Mouse (Mus musculus) lung, postnatal 0 days (tissue): ENCODE measurements around the gene BC034090. TPM values are rescaled to one million over a fixed set of nuclear protein-coding genes. Genes with fewer than 3 reads are reported as not detected.

ENCODE experiments used
- ATAC-seq: fragments of 200-750 bp; cut with Nextera tagmentation; 2 replicates; pipeline ENCODE4 v1.8.0; 2017; ENCODE audit warnings: moderate library complexity
- DNase-seq: peaks from one replicate; pipeline ENCODE4 v3.0.0-alpha.2; 2016; ENCODE audit warnings: low spot score
- H3K27ac ChIP-seq: fragments of 300-500 bp; sonication (generic); 2 replicates; pipeline ENCODE4 v1.5.1; 2014; ENCODE audit warnings: antibody characterized with exemption, mild to moderate bottlenecking, low read length, mixed read lengths
- H3K27me3 ChIP-seq: fragments of 300-500 bp; sonication (generic); replicated peaks from 2 replicates; pipeline ENCODE4 v1.6.1; 2014; ENCODE audit warnings: low read length, mixed read lengths; ENCODE audit not compliant: insufficient read depth
- H3K36me3 ChIP-seq: fragments of 300-500 bp; sonication (generic); 2 replicates; pipeline ENCODE4 v1.6.1; 2014; ENCODE audit warnings: low read length, mixed read lengths; ENCODE audit not compliant: insufficient read depth
- H3K4me1 ChIP-seq: fragments of 300-500 bp; sonication (generic); 2 replicates; pipeline ENCODE4 v1.6.1; 2014; ENCODE audit warnings: antibody characterized with exemption, low read depth, low read length, mixed read lengths; ENCODE audit not compliant: insufficient read depth
- H3K4me2 ChIP-seq: fragments of 300-500 bp; sonication (generic); replicated peaks from 2 replicates; pipeline ENCODE4 v1.6.1; 2014; ENCODE audit warnings: low read depth, mild to moderate bottlenecking, low read length, moderate library complexity, mixed read lengths
- H3K4me3 ChIP-seq: fragments of 300-500 bp; sonication (generic); 2 replicates; pipeline ENCODE4 v1.5.1; 2014; ENCODE audit warnings: low read depth, low read length
- H3K9ac ChIP-seq: fragments of 300-500 bp; sonication (generic); replicated peaks from 2 replicates; pipeline ENCODE4 v1.6.1; 2014; ENCODE audit warnings: low read depth, mild to moderate bottlenecking
- H3K9me3 ChIP-seq: fragments of 300-500 bp; sonication (generic); 2 replicates; pipeline ENCODE4 v1.6.1; 2016; ENCODE audit warnings: low read length, mixed read lengths
- CTCF ChIP-seq: IDR thresholded peaks from 2 replicates; pipeline ENCODE4 v1.5.1; 2016; ENCODE audit warnings: antibody characterized with exemption, mild to moderate bottlenecking
- EP300 ChIP-seq: IDR thresholded peaks from 2 replicates; pipeline ENCODE4 v1.6.1; 2016; ENCODE audit warnings: antibody characterized with exemption, mild to moderate bottlenecking, control low read depth
- WGBS: fragments of 180-500 bp; shearing (Covaris S2); extraction: QIAGEN DNeasy Blood & Tissue Kit; methylation state at CpG from one replicate; pipeline ENCODE4 v1.1.7; 2014; 5-methylcytosine and 5-hydroxymethylcytosine counted together
- polyA plus RNA-seq: library from polyadenylated mRNA; unstranded; fragments of >200 nt; fragmentation: Nextera tagmentation; extraction: Ambion mirVana; gene quantifications from 2 replicates; pipeline ENCODE4 v1.2.1, GENCODE M21; 2015

The BC034090 gene
- polyA plus RNA-seq, 1 experiment from 2014 or later: 2.4 TPM

- no peaks in the 10 kb centered on the region; the same call in 1 of the 2 replicates for H3K36me3 ChIP-seq
- no peak overlapping the region for H3K4me3 ChIP-seq
- TF ChIP-seq CTCF: no peak
- no peak overlapping the region for H3K9ac ChIP-seq
- H3K4me1 ChIP-seq: no peaks in the 10 kb centered on the region
- H3K9me3 ChIP-seq: no peaks in the 10 kb centered on the region
- WGBS: 80% methylated on average over 5 of the region's 5 CpGs
- no peak for DNase-seq
- ATAC-seq: no peak
- H3K4me2 ChIP-seq: no peak overlapping the region
- H3K27me3 ChIP-seq: no peaks in the 10 kb centered on the region
- H3K27ac ChIP-seq: no peak overlapping the region
Measured at GRCm38 (mm10) chr1:155202472-155202871, 41.8 kb downstream of the BC034090 start.

DNA sequence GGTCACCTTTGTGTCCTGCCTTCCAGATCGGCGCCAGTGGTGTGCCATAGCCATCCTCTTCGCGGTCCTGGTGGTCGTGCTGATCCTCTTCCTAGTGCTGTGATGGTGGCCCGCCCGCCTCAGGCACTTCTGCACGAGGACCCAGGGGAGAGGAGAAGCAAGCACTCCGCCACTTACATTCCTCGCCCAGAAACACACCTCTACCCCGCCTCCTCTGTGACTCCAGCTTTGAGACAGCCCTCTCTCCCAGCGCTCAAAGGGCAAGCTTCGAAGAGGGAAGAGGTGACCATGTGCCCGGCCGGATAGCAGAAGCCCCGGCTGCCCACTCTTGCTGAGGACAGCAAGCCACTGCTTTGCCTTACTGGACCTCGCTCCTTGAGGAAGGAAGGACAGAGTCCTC lies 42.3 kb downstream of the BC034090 start:
- no peaks in the 10 kb centered on the region for H3K27me3 ChIP-seq
- H3K4me1 ChIP-seq: no peaks in the 10 kb centered on the region
- WGBS: 68% methylated on average over 17 of the region's 17 CpGs
- H3K9ac ChIP-seq: no peak overlapping the region
- no peak overlapping the region for H3K4me3 ChIP-seq
- ATAC-seq (peak; percentile 75), DNase-seq (peak; percentile 76)
- no peaks in the 10 kb centered on the region for H3K9me3 ChIP-seq
- no peaks in the 10 kb centered on the region; the same call in 1 of the 2 replicates for H3K36me3 ChIP-seq
- TF ChIP-seq EP300: no peak
- no peak for TF ChIP-seq CTCF
- no peak overlapping the region for H3K27ac ChIP-seq
- no peak overlapping the region for H3K4me2 ChIP-seq

GRCm38 (mm10) chr1:155201373-155201879 lies 42.8 kb downstream of the BC034090 start:
- Histone ChIP-seq H3K27me3 (no peaks in the 10 kb centered on the region), H3K4me3 (no peak overlapping the region), H3K9me3 (no peaks in the 10 kb centered on the region), H3K9ac (no peak overlapping the region), H3K27ac (no peak overlapping the region), H3K4me2 (no peak overlapping the region), H3K36me3 (no peaks in the 10 kb centered on the region; the same call in 1 of the 2 replicates), H3K4me1 (no peaks in the 10 kb centered on the region)
- TF ChIP-seq CTCF: no peak
- ATAC-seq (no peak), DNase-seq (no peak)
- 45% methylated on average over 4 of the region's 4 CpGs for WGBS

DNA sequence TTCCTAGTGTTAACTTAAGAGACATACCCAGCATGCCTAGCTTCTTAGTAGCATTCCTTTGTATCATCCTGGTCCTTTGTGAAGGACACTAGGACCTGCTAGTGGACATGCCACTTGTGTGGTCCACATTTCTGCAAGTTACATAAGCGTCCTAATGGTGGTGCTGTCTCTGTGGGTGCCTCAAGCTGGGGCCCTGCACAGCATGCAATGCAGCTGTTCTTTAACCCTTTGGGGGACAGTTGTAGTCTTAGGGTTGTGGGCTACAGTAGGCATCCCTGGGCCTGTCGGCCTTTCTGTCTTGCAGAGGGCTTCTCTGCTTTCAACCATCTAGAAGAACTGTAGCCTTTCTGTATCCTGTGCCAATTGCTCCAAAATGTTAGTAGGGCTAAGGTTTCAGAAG lies 43.3 kb downstream of the BC034090 start:
- TF ChIP-seq EP300 (no peak), CTCF (no peak)
- WGBS: 71% methylated on average over 2 of the region's 2 CpGs
- Histone ChIP-seq H3K4me1 (no peaks in the 10 kb centered on the region), H3K27ac (no peak overlapping the region), H3K9ac (no peak overlapping the region), H3K4me2 (no peak overlapping the region), H3K27me3 (no peaks in the 10 kb centered on the region), H3K9me3 (no peaks in the 10 kb centered on the region), H3K4me3 (no peak overlapping the region), H3K36me3 (no peaks in the 10 kb centered on the region; the same call in 1 of the 2 replicates)
- ATAC-seq (no peak), DNase-seq (no peak)

- TF ChIP-seq CTCF (no peak), EP300 (no peak)
- no peaks in the 10 kb centered on the region for H3K9me3 ChIP-seq
- H3K36me3 ChIP-seq: peaks cover 4% of the 10 kb centered on the region
- 61% methylated on average over 6 of the region's 6 CpGs for WGBS
- no peak overlapping the region for H3K4me3 ChIP-seq
- H3K9ac ChIP-seq: no peak overlapping the region
- no peak overlapping the region for H3K27ac ChIP-seq
- H3K4me1 ChIP-seq: no peaks in the 10 kb centered on the region
- no peak overlapping the region for H3K4me2 ChIP-seq
- no peaks in the 10 kb centered on the region for H3K27me3 ChIP-seq
- peak; percentile 40 for ATAC-seq
- DNase-seq: peak; percentile 51
Measured at GRCm38 (mm10) chr1:155199522-155199921, 44.7 kb downstream of the BC034090 start.

DNA sequence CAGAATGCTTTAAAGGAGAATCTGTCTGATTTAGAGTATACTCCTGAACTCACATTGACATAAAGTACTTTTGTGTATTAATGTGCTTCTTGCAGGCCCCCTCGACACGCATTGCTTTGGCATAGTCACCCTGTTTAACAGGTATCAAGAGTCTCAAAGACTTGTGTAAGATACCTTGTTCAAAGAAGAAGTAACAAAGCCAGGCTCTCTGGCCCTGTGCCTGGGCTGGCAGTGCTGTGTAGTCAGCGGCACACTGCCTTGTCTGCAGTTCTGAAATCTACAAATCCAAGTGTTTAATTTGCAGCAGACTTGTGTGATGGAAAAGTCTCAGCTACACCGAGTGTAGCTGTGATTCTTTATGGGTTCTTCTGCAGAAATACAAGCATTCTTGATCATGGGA lies 47.6 kb downstream of the BC034090 start:
- Histone ChIP-seq H3K9me3 (no peaks in the 10 kb centered on the region), H3K27me3 (no peaks in the 10 kb centered on the region), H3K27ac (no peak overlapping the region), H3K36me3 (peaks cover 10% of the 10 kb centered on the region), H3K4me1 (no peaks in the 10 kb centered on the region), H3K4me3 (no peak overlapping the region), H3K4me2 (no peak overlapping the region), H3K9ac (no peak overlapping the region)
- TF ChIP-seq EP300: no peak
- TF ChIP-seq CTCF: no peak
- peak; percentile 63 for DNase-seq
- 55% methylated on average over 4 of the region's 4 CpGs for WGBS
- ATAC-seq: peak; percentile 80
